Mouse (Mus musculus) lung, postnatal 25 days (tissue): Measurements from ENCODE around the gene Rfc5.
A peak's percentile ranks its signal among the peaks of the same experiment; 100 is the strongest.

Source experiments
- DNase-seq: peaks from one replicate; pipeline ENCODE4 v3.0.0; 2022; ENCODE audit warnings: low spot score

Gene Rfc5

DNA sequence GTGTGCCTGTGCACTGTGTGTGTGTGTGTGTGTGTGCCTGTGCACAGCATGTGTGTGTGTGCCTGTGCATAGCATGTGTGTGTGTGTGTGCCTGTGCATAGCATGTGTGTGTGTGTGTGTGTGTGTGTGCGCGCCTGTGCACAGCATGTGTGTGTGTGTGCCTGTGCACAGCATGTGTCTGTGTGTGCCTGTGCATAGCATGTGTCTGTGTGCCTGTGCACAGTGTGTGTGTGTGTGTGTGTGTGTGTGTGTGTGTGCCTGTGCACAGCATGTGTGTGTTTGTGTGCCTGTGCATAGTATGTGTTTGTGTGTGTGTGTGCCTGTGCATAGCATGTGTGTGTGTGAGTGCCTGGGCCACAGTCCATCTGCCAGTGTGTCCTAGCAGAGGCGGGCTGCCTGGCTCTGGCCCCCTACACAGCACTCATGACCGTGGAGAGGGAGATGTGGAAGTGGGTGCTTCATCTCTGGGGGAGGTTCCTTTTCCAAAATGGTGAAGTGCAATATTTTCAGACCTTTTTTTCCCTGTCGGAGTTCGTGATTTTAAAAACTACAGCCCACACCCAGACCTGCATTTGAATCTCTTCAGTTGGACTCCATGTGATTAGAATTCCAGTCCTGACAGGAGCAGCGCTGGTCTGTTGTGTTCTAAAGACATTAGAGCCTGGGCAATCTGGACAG lies 14.3 kb downstream of the Rfc5 start:
- DNase-seq = no peak

- DNase-seq = no peak
Measured at GRCm38 (mm10) chr5:117373418-117373817, 15.4 kb downstream of the Rfc5 start.

DNA sequence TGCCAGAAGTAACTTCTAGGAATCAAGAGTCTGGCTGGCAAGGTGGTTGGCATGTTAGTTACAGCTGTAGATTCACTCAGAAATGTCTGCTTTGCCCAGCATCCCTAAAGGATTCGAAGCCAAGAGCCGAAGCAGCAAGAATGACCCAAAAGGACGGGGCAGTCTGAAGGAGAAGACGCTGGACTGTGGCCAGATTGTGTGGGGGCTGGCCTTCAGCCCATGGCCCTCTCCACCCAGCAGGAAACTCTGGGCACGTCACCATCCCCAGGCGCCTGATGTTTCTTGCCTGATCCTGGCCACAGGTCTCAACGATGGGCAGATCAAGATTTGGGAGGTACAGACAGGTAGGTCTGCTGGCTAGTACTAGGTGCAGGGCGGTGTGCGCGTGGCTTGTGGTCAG lies 18.3 kb downstream of the Rfc5 start:
- no peak for DNase-seq

GRCm38 (mm10) chr5:117367206-117367605 lies 21.6 kb downstream of the Rfc5 start:
- no peak for DNase-seq

GRCm38 (mm10) chr5:117365904-117366561 lies 22.8 kb downstream of the Rfc5 start:
- DNase-seq = no peak

DNA sequence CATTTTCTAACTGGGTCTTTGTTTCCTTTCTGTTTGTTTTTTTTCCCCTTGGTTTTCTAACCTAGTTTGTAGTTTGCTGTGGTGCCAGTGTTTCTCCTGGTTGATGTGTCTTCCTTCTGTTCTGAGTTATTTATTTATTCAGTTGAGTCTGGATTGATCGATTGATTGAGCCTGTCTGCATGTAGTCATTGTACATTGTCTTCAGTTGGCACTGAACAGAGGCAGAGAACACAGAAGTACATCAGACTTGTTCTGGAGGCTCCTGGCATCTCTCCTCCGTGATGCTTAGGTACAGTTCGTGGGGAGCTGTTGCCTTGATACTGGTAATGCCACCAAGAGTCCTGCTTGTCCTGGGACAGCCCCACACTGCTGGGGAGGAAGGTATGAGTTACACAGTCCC lies 24.0 kb downstream of the Rfc5 start:
- DNase-seq = no peak

- DNase-seq = peak; percentile 73
Measured at GRCm38 (mm10) chr5:117363066-117363782, 25.6 kb downstream of the Rfc5 start.

DNA sequence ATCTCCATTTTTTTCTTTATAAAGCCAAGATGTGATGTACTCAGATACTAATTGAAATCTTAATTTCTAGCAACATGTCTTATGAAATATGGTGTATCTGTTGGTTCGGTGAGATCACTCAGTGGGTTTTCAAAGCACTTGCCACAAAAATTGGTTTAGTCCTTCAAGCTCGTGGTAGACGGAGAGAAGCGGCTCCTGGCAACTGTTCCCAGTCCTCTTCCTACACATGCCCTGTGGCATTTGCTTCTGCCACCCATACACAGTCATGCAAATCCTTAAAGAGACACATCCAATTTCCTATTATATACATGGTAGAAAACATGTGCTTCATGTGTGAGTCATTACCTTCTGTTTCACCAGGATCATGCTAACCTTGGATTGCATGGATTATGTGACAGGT lies 27.3 kb downstream of the Rfc5 start:
- DNase-seq = no peak

DNA sequence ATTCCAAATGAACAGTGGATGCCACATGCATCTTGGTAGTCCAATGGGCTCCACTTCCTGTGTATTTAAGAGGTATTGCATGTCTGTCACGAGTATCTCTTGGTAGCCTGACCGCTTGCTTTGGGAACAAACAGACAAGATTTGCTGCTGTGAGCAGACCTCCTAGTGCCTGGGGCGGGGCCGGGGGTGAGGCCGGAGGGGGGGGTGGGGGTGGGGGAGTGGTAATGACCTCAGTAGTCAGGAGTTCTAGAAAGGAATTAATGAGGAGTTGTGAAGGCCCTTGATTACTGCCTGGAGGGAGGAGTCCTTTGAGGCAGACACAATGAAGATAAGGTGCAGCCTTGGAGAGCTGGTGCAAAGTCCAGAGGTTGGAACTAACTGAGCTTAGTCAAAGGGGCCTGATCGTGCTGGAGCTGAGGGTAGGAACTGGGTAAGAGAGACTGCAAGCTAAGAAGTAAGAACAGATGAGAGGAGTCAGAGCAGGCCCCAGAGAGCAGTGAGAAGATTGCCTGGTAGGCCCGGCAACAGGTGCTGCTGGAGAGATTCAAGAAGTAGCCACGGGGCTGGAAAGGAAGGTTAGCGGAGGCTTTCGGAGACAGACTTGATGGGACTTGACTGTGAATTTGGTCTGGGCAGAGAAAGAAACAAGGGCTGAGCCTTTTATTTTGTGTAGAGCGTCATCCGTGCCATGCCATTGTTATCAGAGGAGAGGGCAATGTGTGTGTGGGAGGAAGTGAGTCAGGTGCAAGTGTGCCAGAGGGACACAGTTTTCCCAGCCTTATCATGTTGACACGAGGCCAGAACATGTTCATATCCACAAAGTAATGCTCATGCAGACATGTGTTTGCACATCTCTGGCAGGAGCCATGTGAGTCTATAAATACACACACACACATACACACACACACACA lies 28.0 kb downstream of the Rfc5 start:
- peak; percentile 39 for DNase-seq

- peak; percentile 58 for DNase-seq
Measured at GRCm38 (mm10) chr5:117360228-117360515, 28.7 kb downstream of the Rfc5 start.

GRCm38 (mm10) chr5:117359497-117360227 lies 29.2 kb downstream of the Rfc5 start:
- no peak for DNase-seq

- DNase-seq = peak; percentile 64
Measured at GRCm38 (mm10) chr5:117358725-117359124, 30.1 kb downstream of the Rfc5 start.

GRCm38 (mm10) chr5:117358248-117358630 lies 30.6 kb downstream of the Rfc5 start:
- no peak for DNase-seq

- DNase-seq = no peak
Measured at GRCm38 (mm10) chr5:117357478-117358247, 31.2 kb downstream of the Rfc5 start.

GRCm38 (mm10) chr5:117357129-117357477 lies 31.7 kb downstream of the Rfc5 start, which contains the start of gene Wsb2:
Gene Wsb2, plus strand, starts transcription at chr5:117357304.
- DNase-seq = peak; percentile 87

DNA sequence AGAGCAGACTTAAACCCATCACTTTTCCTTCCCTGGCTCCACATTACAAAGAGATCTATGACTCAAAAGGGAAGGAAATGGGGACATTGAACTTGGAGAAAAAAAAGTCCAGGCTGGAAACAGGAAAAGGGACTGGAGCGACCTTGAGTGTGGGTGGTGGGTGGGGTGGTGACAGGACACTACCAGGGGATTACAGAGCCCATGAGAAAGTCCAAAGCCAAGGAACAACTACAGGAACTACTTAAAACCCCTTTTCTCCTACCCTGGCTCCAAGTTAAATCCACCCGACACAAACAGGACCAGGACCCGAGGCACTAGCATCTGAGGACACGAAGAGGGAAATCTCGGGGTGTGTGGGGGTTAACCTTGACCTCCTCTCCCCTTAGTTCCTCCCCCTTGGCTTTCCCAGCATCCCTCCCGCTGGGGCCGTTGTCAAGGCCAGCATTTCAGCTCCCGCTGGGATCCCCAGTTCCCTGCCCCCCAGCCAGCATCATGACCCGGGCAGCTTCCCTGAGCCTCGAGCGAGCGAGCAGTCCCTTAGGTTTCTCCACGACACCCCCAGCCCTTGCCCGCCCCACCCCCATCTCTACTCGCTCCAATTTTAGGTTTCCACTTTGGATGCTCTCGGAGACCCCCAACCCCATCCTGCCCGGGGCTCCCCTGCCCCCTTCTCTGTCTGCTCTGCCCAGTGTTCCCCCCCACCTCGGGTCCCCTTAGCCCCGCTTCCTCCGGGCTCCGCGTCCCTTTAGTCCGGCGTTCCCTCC lies 32.3 kb downstream of the Rfc5 start:
- DNase-seq = peak; percentile 30

GRCm38 (mm10) chr5:117355648-117356303 lies 33.1 kb downstream of the Rfc5 start:
- DNase-seq = no peak

- peak; percentile 18 for DNase-seq
Measured at GRCm38 (mm10) chr5:117354121-117354520, 34.7 kb downstream of the Rfc5 start.

- DNase-seq = peak; percentile 69
Measured at GRCm38 (mm10) chr5:117348279-117348678, 40.6 kb downstream of the Rfc5 start.

GRCm38 (mm10) chr5:117347838-117348237 lies 41.0 kb downstream of the Rfc5 start:
- DNase-seq = no peak
